Mouse (Mus musculus) heart, embryonic 15.5 days (tissue): ENCODE data around the gene Mcts2. TPM values are rescaled to one million over a fixed set of nuclear protein-coding genes. Genes with fewer than 3 reads are reported as not detected.

Experiments used
- polyA plus RNA-seq: library from polyadenylated mRNA; unstranded; fragments of >200 nt; fragmentation: Nextera tagmentation; extraction: Ambion mirVana; gene quantifications from 2 replicates; pipeline ENCODE4 v1.2.1, GENCODE M21; 2015

Gene Mcts2
- polyA plus RNA-seq, 1 experiment from 2014 or later = 20.3 TPM

Other genes starting within 250 kb of the Mcts2 start
- gene Defb23, start 222.4 kb upstream of the Mcts2 start, polyA plus RNA-seq = not detected in 2 replicates
- gene Defb20, start 210.0 kb upstream of the Mcts2 start, polyA plus RNA-seq = not detected in 2 replicates
- not detected in 2 replicates for gene Defb22, start 196.9 kb upstream of the Mcts2 start, polyA plus RNA-seq
- not detected in 2 replicates for gene Defb26, start 175.3 kb upstream of the Mcts2 start, polyA plus RNA-seq
- not detected in 2 replicates for gene Defb28, start 168.8 kb upstream of the Mcts2 start, polyA plus RNA-seq
- not detected in 2 replicates for gene Defb29, start 146.9 kb upstream of the Mcts2 start, polyA plus RNA-seq
- not detected in 2 replicates for gene Gm17416, start 117.7 kb upstream of the Mcts2 start, polyA plus RNA-seq
- not detected in 2 replicates for gene Defb21, start 114.3 kb upstream of the Mcts2 start, polyA plus RNA-seq
- 0.57 and 0.88 TPM in 2 replicates for gene Defb19, start 106.7 kb upstream of the Mcts2 start, polyA plus RNA-seq
- gene Defb45, start 87.6 kb upstream of the Mcts2 start, polyA plus RNA-seq = not detected in 2 replicates
- not detected in 2 replicates for gene Defb36, start 82.7 kb upstream of the Mcts2 start, polyA plus RNA-seq
- gene Defb25, start 64.0 kb upstream of the Mcts2 start, polyA plus RNA-seq = 0.77 and 0.86 TPM in 2 replicates
- 12.1 and 12.7 TPM in 2 replicates for gene Rem1, start 60.1 kb upstream of the Mcts2 start, polyA plus RNA-seq
- 70.6 and 86.1 TPM in 2 replicates for gene H13, start 17.6 kb upstream of the Mcts2 start, polyA plus RNA-seq
- gene Id1, start 49.2 kb downstream of the Mcts2 start, polyA plus RNA-seq = 61.9 and 63.1 TPM in 2 replicates
- gene Cox4i2, start 67.1 kb downstream of the Mcts2 start, polyA plus RNA-seq = 20.8 and 24.2 TPM in 2 replicates
- gene Bcl2l1, start 144.7 kb downstream of the Mcts2 start, polyA plus RNA-seq = 69.5 and 80.7 TPM in 2 replicates
- 47.3 and 49.9 TPM in 2 replicates for gene Tpx2, start 160.9 kb downstream of the Mcts2 start, polyA plus RNA-seq
- 0.11 and 0.15 TPM in 2 replicates for gene Mylk2, start 224.3 kb downstream of the Mcts2 start, polyA plus RNA-seq
- gene Foxs1, start 246.2 kb downstream of the Mcts2 start, polyA plus RNA-seq = 6.6 and 8.3 TPM in 2 replicates